Mouse (Mus musculus): Measurements from ENCODE around the gene Gys1. TPM values are rescaled to one million over a fixed set of nuclear protein-coding genes. Genes with fewer than 3 reads are reported as not detected.
A peak's percentile ranks its signal among the peaks of the same experiment; 100 is the strongest.

The Gys1 gene
- polyA plus RNA-seq, 1 experiment from 2014 or later, result 47.3 TPM

DNA sequence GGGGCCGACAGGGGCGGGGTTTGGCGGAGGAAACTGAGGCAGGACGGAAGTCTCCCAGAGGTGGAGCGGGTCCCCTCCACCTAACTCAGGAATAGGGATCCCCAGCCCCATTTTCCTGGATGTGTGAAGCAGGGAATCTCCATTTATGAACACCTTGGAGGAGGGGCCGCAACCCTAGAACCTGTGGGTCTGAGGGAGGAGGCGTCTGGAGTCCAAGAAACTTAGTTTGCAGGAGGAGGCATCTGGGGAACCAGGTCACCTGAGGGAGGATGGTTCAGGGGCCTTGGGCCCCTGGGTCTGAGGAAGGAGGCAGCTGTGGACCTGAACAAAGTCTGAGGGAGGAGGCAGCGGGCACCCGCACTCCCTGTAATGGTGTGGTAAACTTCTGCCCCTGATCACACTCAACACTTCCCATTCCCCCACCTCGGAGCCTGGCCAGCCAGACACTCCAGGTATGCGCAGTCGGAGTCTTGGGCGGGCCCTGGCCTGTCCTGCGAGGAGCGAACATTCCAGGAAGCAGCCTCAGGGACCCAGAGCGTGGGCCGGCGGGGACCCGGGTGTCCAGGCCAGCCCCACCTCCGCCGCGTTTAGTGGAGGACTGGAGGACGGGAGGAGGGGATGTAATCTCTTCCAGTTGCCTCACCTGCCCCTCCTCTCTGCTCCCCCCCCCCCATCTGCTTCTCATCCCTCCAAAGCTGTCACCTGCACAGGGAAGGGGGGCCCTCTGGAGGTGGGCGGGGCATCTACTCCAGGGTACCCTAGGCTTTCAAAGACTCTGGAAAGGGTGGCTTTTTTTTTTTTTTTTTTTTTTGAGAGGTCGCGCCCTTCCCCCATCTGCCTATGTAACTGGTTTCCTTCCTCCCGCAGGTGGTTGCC is 20.5 kb upstream of the Gys1 start:
- Histone ChIP-seq H3K9me3 (replicated peaks; ENCODE audit: control insufficient read depth, low read length) (no peaks in the 10 kb centered on the region), H3K4me3 (replicated peaks; ENCODE audit: low read length) (peak overlapping the region; percentile 63), H3K9ac (ENCODE audit: low read length) (peak overlapping the region; percentile 77), H3K27ac (ENCODE audit: low read length) (peak overlapping the region; percentile 68), H3K36me3 (ENCODE audit: control insufficient read depth, insufficient read depth, low read length) (no peaks in the 10 kb centered on the region), H3K27me3 (ENCODE audit: control insufficient read depth, insufficient read depth, low read length) (peaks cover 30% of the 10 kb centered on the region), H3K4me1 (ENCODE audit: control insufficient read depth, insufficient read depth, low read length) (peaks cover 22% of the 10 kb centered on the region; the same call in 1 of the 2 replicates), H3K4me2 (ENCODE audit: low read depth, low read length) (peak overlapping the region; percentile 91)
- peak; percentile 46 for ATAC-seq (ENCODE audit: insufficient read depth, low FRiP score)
- 2% methylated on average over 26 of the region's 27 CpGs for WGBS

DNA sequence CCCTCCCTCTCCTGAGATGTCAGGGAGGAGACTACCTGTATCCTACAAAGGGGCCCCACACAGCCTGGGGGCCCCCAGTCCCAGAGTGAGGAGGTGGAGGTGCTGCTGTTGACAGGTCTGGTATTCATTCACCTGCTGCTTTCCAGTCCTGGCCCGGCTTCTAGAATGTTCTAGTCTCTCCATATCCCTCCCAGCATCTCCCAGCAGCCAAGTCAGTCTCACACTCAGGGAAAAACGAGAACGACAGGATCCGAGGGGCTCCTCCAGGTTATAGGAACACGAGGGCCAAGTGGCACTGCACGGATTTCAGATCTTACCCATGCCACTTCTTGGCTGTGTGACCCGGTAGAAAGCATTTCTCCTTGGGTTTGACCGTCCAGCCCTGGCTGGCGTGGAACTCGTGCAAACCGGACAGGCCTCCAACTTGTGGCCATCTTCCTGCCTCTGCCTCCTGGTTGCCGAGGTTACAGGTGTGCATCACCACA is 19.9 kb upstream of the Gys1 start:
- WGBS, result 50% methylated on average over 12 of the region's 12 CpGs
- Histone ChIP-seq H3K9ac (ENCODE audit: low read length) (no peak overlapping the region), H3K4me1 (ENCODE audit: control insufficient read depth, insufficient read depth, low read length) (peaks cover 23% of the 10 kb centered on the region; the same call in 1 of the 2 replicates), H3K36me3 (ENCODE audit: control insufficient read depth, insufficient read depth, low read length) (no peaks in the 10 kb centered on the region), H3K27me3 (ENCODE audit: control insufficient read depth, insufficient read depth, low read length) (peaks cover 26% of the 10 kb centered on the region), H3K27ac (ENCODE audit: low read length) (no peak overlapping the region), H3K4me2 (ENCODE audit: low read depth, low read length) (peak overlapping the region; percentile 91; the same call in 1 of the 2 replicates), H3K4me3 (replicated peaks; ENCODE audit: low read length) (no peak overlapping the region), H3K9me3 (replicated peaks; ENCODE audit: control insufficient read depth, low read length) (no peaks in the 10 kb centered on the region)
- ATAC-seq (ENCODE audit: insufficient read depth, low FRiP score), result no peak

DNA sequence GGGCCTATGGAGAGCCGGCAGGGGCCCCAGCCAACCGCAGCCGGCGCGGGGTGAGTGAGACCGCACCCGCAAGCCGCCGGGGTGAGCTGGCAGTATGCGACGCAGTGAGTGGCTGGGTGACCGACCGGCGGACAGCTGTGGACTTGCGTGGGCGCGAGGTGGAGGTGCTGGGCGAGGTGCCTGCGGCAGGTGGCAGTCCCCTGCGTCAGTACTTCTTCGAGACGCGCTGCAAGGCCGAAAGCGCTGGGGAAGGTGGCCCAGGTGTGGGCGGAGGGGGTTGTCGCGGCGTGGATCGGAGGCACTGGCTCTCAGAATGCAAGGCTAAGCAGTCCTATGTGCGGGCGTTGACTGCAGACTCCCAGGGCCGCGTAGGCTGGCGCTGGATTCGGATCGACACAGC is 19.0 kb upstream of the Gys1 start:
- 27% methylated on average over 37 of the region's 37 CpGs for WGBS
- Histone ChIP-seq H3K4me3 (replicated peaks; ENCODE audit: low read length) (peak overlapping the region; percentile 7), H3K27ac (ENCODE audit: low read length) (no peak overlapping the region), H3K27me3 (ENCODE audit: control insufficient read depth, insufficient read depth, low read length) (peaks cover 26% of the 10 kb centered on the region), H3K4me1 (ENCODE audit: control insufficient read depth, insufficient read depth, low read length) (peaks cover 31% of the 10 kb centered on the region; the same call in 1 of the 2 replicates), H3K36me3 (ENCODE audit: control insufficient read depth, insufficient read depth, low read length) (no peaks in the 10 kb centered on the region), H3K9me3 (replicated peaks; ENCODE audit: control insufficient read depth, low read length) (no peaks in the 10 kb centered on the region), H3K4me2 (ENCODE audit: low read depth, low read length) (peak overlapping the region; percentile 22), H3K9ac (ENCODE audit: low read length) (0 out of 2 replicates have a peak overlapping the region, but pooled peaks have one; percentile 40)
- no peak for ATAC-seq (ENCODE audit: insufficient read depth, low FRiP score)

DNA sequence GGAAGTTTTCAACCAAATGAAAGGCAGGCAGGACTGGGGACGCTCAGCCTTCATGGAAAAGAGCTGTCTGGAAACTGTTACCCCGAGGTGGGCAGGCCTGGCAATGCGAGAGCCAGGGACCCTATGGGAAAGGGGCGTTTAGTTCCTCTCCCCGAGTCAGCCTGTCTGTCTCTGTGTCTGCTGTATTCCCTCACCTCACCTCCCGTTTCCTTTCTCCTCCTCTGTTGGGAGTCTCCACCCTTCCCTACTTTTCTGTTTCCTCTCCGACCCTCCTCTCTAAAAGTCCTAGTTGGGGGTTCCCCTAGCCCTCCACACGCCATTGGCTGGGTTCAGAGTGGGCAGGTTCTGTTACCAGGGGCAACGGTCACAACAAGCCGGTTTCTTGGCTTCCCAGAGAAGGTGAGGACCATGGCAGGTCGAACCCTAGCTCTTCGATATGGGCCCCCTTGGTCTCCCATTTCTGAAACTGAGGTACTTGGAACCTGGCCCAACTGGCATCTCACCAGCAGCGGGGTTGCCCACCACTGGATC is 16.6 kb upstream of the Gys1 start:
- Histone ChIP-seq H3K4me2 (ENCODE audit: low read depth, low read length) (no peak overlapping the region), H3K9ac (ENCODE audit: low read length) (no peak overlapping the region), H3K36me3 (ENCODE audit: control insufficient read depth, insufficient read depth, low read length) (peaks cover 13% of the 10 kb centered on the region; the same call in 1 of the 2 replicates), H3K27me3 (ENCODE audit: control insufficient read depth, insufficient read depth, low read length) (peaks cover 21% of the 10 kb centered on the region), H3K27ac (ENCODE audit: low read length) (no peak overlapping the region), H3K4me1 (ENCODE audit: control insufficient read depth, insufficient read depth, low read length) (peaks cover 33% of the 10 kb centered on the region; the same call in 1 of the 2 replicates), H3K4me3 (replicated peaks; ENCODE audit: low read length) (no peak overlapping the region), H3K9me3 (replicated peaks; ENCODE audit: control insufficient read depth, low read length) (no peaks in the 10 kb centered on the region)
- 8% methylated on average over 13 of the region's 13 CpGs for WGBS
- no peak for ATAC-seq (ENCODE audit: insufficient read depth, low FRiP score)

DNA sequence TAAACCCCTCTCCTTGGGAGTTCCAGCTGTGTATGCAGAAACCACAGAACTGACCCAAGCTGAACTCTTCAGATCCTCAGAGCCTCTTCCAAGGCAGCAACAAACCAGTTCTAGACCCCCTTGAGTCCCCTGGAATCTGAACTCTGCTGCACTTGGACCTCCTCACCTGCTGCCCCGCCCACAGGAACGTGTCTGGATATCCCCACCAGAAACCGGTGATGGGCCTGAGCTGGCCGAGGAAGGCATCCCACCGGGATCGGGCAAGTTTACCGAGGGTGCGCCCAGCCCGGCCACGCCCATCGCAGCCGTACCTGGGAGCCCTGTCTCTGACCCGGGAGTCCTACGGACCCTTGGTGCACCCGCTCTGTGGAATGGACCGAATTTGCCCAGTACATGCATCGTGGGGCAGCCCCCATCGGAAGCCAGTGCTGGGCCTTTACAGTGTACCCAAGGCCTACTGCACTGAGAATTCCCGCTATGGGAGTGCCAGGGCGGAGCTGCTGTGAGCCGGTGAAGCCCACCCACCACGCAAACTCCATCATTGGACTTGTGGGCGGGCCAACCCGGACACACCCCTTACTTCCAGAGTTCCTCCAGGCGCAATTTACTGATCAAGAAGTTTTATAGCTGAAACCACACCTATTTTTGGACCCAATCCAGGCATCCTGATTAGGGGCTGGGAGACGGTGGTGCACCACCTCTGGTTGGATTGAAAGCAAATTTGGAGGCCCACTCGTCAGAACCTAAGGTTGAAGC is 14.6 kb upstream of the Gys1 start:
- peaks cover 19% of the 10 kb centered on the region for H3K36me3 ChIP-seq (ENCODE audit: control insufficient read depth, insufficient read depth, low read length)
- H3K9me3 ChIP-seq (replicated peaks; ENCODE audit: control insufficient read depth, low read length), result no peaks in the 10 kb centered on the region
- ATAC-seq (ENCODE audit: insufficient read depth, low FRiP score), result 0 out of 2 replicates have a peak, but pooled peaks have one; percentile 15
- no peak overlapping the region for H3K9ac ChIP-seq (ENCODE audit: low read length)
- H3K4me3 ChIP-seq (replicated peaks; ENCODE audit: low read length), result no peak overlapping the region
- H3K27ac ChIP-seq (ENCODE audit: low read length), result no peak overlapping the region
- WGBS, result 15% methylated on average over 27 of the region's 27 CpGs
- H3K4me1 ChIP-seq (ENCODE audit: control insufficient read depth, insufficient read depth, low read length), result peaks cover 25% of the 10 kb centered on the region; the same call in 1 of the 2 replicates
- peaks cover 12% of the 10 kb centered on the region for H3K27me3 ChIP-seq (ENCODE audit: control insufficient read depth, insufficient read depth, low read length)
- H3K4me2 ChIP-seq (ENCODE audit: low read depth, low read length), result peak overlapping the region; percentile 19; the same call in 1 of the 2 replicates

DNA sequence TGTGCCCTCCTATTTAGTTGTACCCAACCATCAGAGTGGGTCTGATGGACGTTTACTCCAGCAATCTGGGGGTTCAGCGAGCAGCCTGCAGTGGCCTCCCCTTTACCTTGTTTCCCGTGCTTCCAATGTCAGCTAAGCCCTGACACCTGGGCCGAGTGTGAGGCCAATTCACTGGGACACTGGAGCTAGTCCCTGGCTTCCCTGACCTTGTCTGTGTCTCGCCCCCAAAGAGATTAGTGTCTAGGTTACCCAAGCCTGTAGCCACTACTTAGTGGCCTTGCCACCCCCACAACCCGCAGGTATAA is 14.1 kb upstream of the Gys1 start, which contains the start of gene Lhb:
Gene Lhb (plus strand): TSS at position 206 of the 305 bp plus-strand sequence.
- Histone ChIP-seq H3K4me2 (ENCODE audit: low read depth, low read length) (peak within 1 kb of the TSS; percentile 19; the same call in 1 of the 2 replicates), H3K27me3 (ENCODE audit: control insufficient read depth, insufficient read depth, low read length) (peaks cover 7% of the 10 kb centered on the region; the same call in 1 of the 2 replicates), H3K9me3 (replicated peaks; ENCODE audit: control insufficient read depth, low read length) (no peaks in the 10 kb centered on the region), H3K4me1 (ENCODE audit: control insufficient read depth, insufficient read depth, low read length) (peaks cover 22% of the 10 kb centered on the region; the same call in 1 of the 2 replicates), H3K9ac (ENCODE audit: low read length) (no peak within 1 kb of the TSS), H3K4me3 (replicated peaks; ENCODE audit: low read length) (no peak within 1 kb of the TSS), H3K36me3 (ENCODE audit: control insufficient read depth, insufficient read depth, low read length) (peaks cover 22% of the 10 kb centered on the region), H3K27ac (ENCODE audit: low read length) (no peak within 1 kb of the TSS)
- 58% methylated on average over 6 of the region's 6 CpGs for WGBS
- ATAC-seq (ENCODE audit: insufficient read depth, low FRiP score), result no peak

DNA sequence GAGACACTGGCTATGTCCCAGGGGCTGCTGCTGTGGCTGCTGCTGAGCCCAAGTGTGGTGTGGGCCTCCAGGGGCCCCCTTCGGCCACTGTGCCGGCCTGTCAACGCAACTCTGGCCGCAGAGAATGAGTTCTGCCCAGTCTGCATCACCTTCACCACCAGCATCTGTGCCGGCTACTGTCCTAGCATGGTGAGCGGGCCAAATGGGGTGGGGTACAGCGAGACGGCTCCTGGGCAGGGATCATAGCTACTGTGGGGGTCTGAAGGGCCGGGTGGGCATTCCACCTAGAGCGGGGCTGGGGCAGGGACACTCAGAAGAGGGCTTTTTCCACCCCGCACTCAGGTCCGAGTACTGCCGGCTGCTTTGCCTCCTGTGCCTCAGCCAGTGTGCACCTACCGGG is 13.4 kb upstream of the Gys1 start:
- no peak for ATAC-seq (ENCODE audit: insufficient read depth, low FRiP score)
- H3K9me3 ChIP-seq (replicated peaks; ENCODE audit: control insufficient read depth, low read length), result no peaks in the 10 kb centered on the region
- 0 out of 2 replicates have a peak, but pooled peaks cover 4% of the 10 kb centered on the region for H3K27me3 ChIP-seq (ENCODE audit: control insufficient read depth, insufficient read depth, low read length)
- peaks cover 20% of the 10 kb centered on the region; the same call in 1 of the 2 replicates for H3K4me1 ChIP-seq (ENCODE audit: control insufficient read depth, insufficient read depth, low read length)
- no peak overlapping the region for H3K4me2 ChIP-seq (ENCODE audit: low read depth, low read length)
- no peak overlapping the region for H3K9ac ChIP-seq (ENCODE audit: low read length)
- H3K27ac ChIP-seq (ENCODE audit: low read length), result no peak overlapping the region
- H3K36me3 ChIP-seq (ENCODE audit: control insufficient read depth, insufficient read depth, low read length), result peaks cover 23% of the 10 kb centered on the region
- WGBS, result 92% methylated on average over 14 of the region's 14 CpGs
- H3K4me3 ChIP-seq (replicated peaks; ENCODE audit: low read length), result no peak overlapping the region

DNA sequence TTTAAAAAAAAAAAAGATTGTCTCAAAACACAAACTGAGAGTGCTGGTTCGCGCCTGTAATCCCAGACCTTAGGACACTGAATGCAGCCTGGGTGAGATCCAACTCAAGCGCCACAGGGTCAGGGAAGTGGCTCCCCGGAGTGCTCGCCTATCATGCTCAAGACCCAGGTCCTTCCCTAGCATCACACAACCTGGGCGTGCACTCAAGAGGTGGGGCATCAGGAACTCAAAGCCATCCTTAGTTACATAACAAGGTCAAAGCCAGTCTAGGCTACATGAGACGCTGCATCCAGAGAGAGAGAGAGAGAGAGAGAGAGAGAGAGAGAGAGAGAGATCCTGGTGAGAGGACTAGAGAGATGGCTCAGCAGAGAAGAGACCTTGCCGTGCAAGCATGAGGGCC is 8.1 kb upstream of the Gys1 start:
- no peak overlapping the region for H3K4me3 ChIP-seq (replicated peaks; ENCODE audit: low read length)
- no peaks in the 10 kb centered on the region for H3K9me3 ChIP-seq (replicated peaks; ENCODE audit: control insufficient read depth, low read length)
- no peaks in the 10 kb centered on the region for H3K27me3 ChIP-seq (ENCODE audit: control insufficient read depth, insufficient read depth, low read length)
- no peak overlapping the region for H3K4me2 ChIP-seq (ENCODE audit: low read depth, low read length)
- no peak overlapping the region for H3K27ac ChIP-seq (ENCODE audit: low read length)
- no peaks in the 10 kb centered on the region for H3K4me1 ChIP-seq (ENCODE audit: control insufficient read depth, insufficient read depth, low read length)
- H3K36me3 ChIP-seq (ENCODE audit: control insufficient read depth, insufficient read depth, low read length), result peaks cover 25% of the 10 kb centered on the region
- H3K9ac ChIP-seq (ENCODE audit: low read length), result no peak overlapping the region
- WGBS, result 89% methylated on average over 8 of the region's 8 CpGs
- no peak for ATAC-seq (ENCODE audit: insufficient read depth, low FRiP score)
